Mouse (Mus musculus) G1E (cell line): ENCODE data around the gene Spata31d1b. TPM values are rescaled to one million over a fixed set of nuclear protein-coding genes. Genes with fewer than 3 reads are reported as not detected.

ENCODE experiments used
- ATAC-seq: 2 replicates; pipeline ENCODE4 v1.8.0; 2016; ENCODE audit warnings: mild to moderate bottlenecking; ENCODE audit not compliant: insufficient number of reproducible peaks, poor library complexity, low FRiP score, severe bottlenecking; ENCODE audit errors: extremely low read depth
- DNase-seq: peaks from one replicate; pipeline ENCODE4 v3.0.0; 2012; ENCODE audit warnings: low spot score
- H3K27me3 ChIP-seq: 2 replicates; pipeline ENCODE4 v1.6.1; 2012; ENCODE audit warnings: mild to moderate bottlenecking, low read length, inconsistent platforms; ENCODE audit not compliant: insufficient read depth
- H3K36me3 ChIP-seq: replicated peaks from 2 replicates; pipeline ENCODE3; 2012; ENCODE audit warnings: mild to moderate bottlenecking, inconsistent platforms
- H3K4me1 ChIP-seq: 2 replicates; pipeline ENCODE4 v1.6.1; 2012; ENCODE audit warnings: low read depth, low read length, inconsistent platforms, mixed read lengths; ENCODE audit not compliant: insufficient read depth
- H3K4me3 ChIP-seq: 2 replicates; pipeline ENCODE4 v1.5.1; 2012; ENCODE audit warnings: low read depth, mild to moderate bottlenecking, inconsistent platforms, low read length, moderate library complexity, mixed read lengths
- H3K9me3 ChIP-seq: replicated peaks from 2 replicates; pipeline ENCODE4 v1.6.1; 2012; ENCODE audit warnings: inconsistent platforms
- CTCF ChIP-seq: IDR thresholded peaks from 2 replicates; pipeline ENCODE4 v1.5.1; 2012; ENCODE audit warnings: low read depth, low read length, inconsistent platforms, mixed read lengths
- GATA1 ChIP-seq: IDR thresholded peaks from 2 replicates; pipeline ENCODE4 v1.6.1; 2012; ENCODE audit warnings: borderline replicate concordance, low read length, inconsistent platforms, mixed read lengths
- GATA2 ChIP-seq: IDR thresholded peaks from 2 replicates; pipeline ENCODE4 v1.6.1; 2012; ENCODE audit warnings: low read depth, low read length, inconsistent platforms, borderline replicate concordance
- POLR2AphosphoS5 ChIP-seq: IDR thresholded peaks from 2 replicates; pipeline ENCODE4 v1.6.1; 2012; ENCODE audit warnings: low read depth, low read length, inconsistent platforms; ENCODE audit not compliant: insufficient replicate concordance
- TAL1 ChIP-seq: conservative IDR thresholded peaks from 2 replicates; pipeline ENCODE4 v1.6.1; 2012; ENCODE audit warnings: low read depth, low read length, inconsistent platforms, mixed read lengths
- polyA plus RNA-seq: library from polyadenylated mRNA; stranded (reverse); fragments of >175 nt; gene quantifications from 2 replicates; pipeline ENCODE4 v1.2.3, GENCODE M21; 2012
- total RNA-seq, 2 experiments: library from RNA; stranded (forward) in 1 of 2; stranded (reverse) in 1 of 2; fragments of 200-1000 nt in 1 of 2; fragments of >200 nt in 1 of 2; fragmentation: Nextera tagmentation in 1 of 2; gene quantifications; 2 replicates each; pipeline ENCODE4 v1.2.3; 2014 to 2017

The Spata31d1b gene
- total and polyA plus RNA-seq, 3 experiments = 0.22 TPM; not detected in 2

GRCm38 (mm10) chr13:59676316-59677229, 35.5 kb upstream of the Spata31d1b start:
- ATAC-seq (no peak), DNase-seq (no peak)
- H3K9me3 ChIP-seq = 0 out of 2 replicates have a peak, but pooled peaks cover 3% of the 10 kb centered on the region
- H3K4me3 ChIP-seq = no peak overlapping the region; the same call in 1 of the 2 replicates
- H3K36me3 ChIP-seq = peaks cover 18% of the 10 kb centered on the region
- TF ChIP-seq GATA1 (no peak), TAL1 (no peak), CTCF (no peak), POLR2AphosphoS5 (no peak), GATA2 (no peak)
- peaks cover 74% of the 10 kb centered on the region for H3K4me1 ChIP-seq
- H3K27me3 ChIP-seq = no peaks in the 10 kb centered on the region

GRCm38 (mm10) chr13:59679306-59679705, 32.8 kb upstream of the Spata31d1b start:
- no peaks in the 10 kb centered on the region for H3K27me3 ChIP-seq
- H3K4me3 ChIP-seq = peak overlapping the region; percentile 45
- DNase-seq = no peak
- H3K36me3 ChIP-seq = no peaks in the 10 kb centered on the region
- TF ChIP-seq GATA1 (no peak), GATA2 (no peak), TAL1 (no peak), CTCF (no peak), POLR2AphosphoS5 (no peak)
- H3K9me3 ChIP-seq = 0 out of 2 replicates have a peak, but pooled peaks cover 3% of the 10 kb centered on the region
- H3K4me1 ChIP-seq = peaks cover 67% of the 10 kb centered on the region
- ATAC-seq = no peak

DNA sequence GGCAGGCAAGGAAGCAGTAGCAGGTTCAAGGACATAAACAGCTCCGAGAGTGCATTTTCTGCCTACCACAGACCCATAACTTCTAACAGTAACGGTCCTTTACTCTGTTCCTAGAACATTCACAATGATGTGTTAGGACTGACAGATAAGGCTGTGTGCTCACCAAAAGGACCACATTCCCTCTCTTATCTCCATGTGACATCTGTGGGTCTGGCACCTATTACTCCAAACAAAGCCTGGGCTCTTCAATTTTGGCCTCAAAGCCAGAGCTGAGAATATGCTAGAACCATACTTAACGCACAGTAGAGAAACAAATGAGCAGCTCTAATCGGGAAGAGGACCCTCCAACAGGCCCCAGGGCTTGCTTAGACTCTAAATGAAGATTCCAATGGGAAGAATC, 32.2 kb upstream of the Spata31d1b start:
- H3K9me3 ChIP-seq = 0 out of 2 replicates have a peak, but pooled peaks cover 3% of the 10 kb centered on the region
- TF ChIP-seq GATA1 (no peak), POLR2AphosphoS5 (no peak), TAL1 (peak; percentile 85)
- no peaks in the 10 kb centered on the region for H3K36me3 ChIP-seq
- DNase-seq (peak; percentile 61), ATAC-seq (peak; percentile 77)
- H3K4me3 ChIP-seq = peak overlapping the region; percentile 45; the same call in 1 of the 2 replicates
- H3K4me1 ChIP-seq = peaks cover 67% of the 10 kb centered on the region
- no peaks in the 10 kb centered on the region for H3K27me3 ChIP-seq

DNA sequence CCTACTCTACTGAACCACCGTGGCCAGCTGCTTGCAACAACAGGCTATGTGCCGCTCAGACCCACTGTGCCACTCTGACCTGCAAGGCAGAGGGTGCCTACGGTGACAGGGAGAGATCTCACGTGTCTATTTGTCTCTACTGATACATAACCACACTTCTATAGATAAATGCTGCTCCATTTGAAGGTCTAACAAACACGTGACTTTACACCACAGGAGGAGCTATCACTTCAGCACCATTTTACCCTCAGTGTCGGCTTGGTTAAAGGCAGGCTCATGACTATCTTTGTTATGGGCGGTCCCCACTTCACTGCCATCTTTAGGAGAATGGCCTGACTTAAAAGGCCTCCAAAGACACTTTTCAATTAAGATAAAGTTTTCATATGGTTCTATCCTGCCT, 29.5 kb upstream of the Spata31d1b start:
- ATAC-seq (no peak), DNase-seq (no peak)
- no peaks in the 10 kb centered on the region for H3K36me3 ChIP-seq
- no peaks in the 10 kb centered on the region for H3K27me3 ChIP-seq
- H3K9me3 ChIP-seq = no peaks in the 10 kb centered on the region
- TF ChIP-seq GATA2 (no peak), POLR2AphosphoS5 (no peak), TAL1 (no peak), GATA1 (no peak)
- peaks cover 55% of the 10 kb centered on the region for H3K4me1 ChIP-seq
- peak overlapping the region; percentile 37; the same call in 1 of the 2 replicates for H3K4me3 ChIP-seq

- no peaks in the 10 kb centered on the region; the same call in 1 of the 2 replicates for H3K27me3 ChIP-seq
- H3K9me3 ChIP-seq = no peaks in the 10 kb centered on the region
- DNase-seq = no peak
- no peak overlapping the region for H3K4me3 ChIP-seq
- peaks cover 31% of the 10 kb centered on the region for H3K4me1 ChIP-seq
- TF ChIP-seq POLR2AphosphoS5 = no peak
- TF ChIP-seq CTCF = no peak
- TF ChIP-seq GATA1 = no peak
- no peak for TF ChIP-seq TAL1
- ATAC-seq = no peak
- H3K36me3 ChIP-seq = no peaks in the 10 kb centered on the region
These were observed 26.8 kb upstream of the Spata31d1b start for GRCm38 (mm10) chr13:59685236-59685635.

GRCm38 (mm10) chr13:59688338-59688770, 23.7 kb upstream of the Spata31d1b start:
- Histone ChIP-seq H3K4me3 (no peak overlapping the region), H3K4me1 (peaks cover 8% of the 10 kb centered on the region), H3K27me3 (peaks cover 5% of the 10 kb centered on the region), H3K36me3 (no peaks in the 10 kb centered on the region), H3K9me3 (peaks cover 5% of the 10 kb centered on the region)
- ATAC-seq (no peak), DNase-seq (no peak)
- no peak for TF ChIP-seq TAL1
- TF ChIP-seq GATA2 = no peak
- TF ChIP-seq POLR2AphosphoS5 = no peak
- no peak for TF ChIP-seq CTCF
- no peak for TF ChIP-seq GATA1
